Mouse (Mus musculus) neural tube, embryonic 10.5 days (tissue): ENCODE measurements at regions not wholly inside any gene's neighbourhood (a gene's known extent, or its start where the extent isn't known, plus 50 kb on each side); places are given as distances from the start of the nearest gene placed in this dataset.

Experiments used
- DNase-seq: peaks from one replicate; pipeline ENCODE4 v3.0.0-alpha.2; 2017; ENCODE audit warnings: low spot score; ENCODE audit errors: extremely low spot score

DNA sequence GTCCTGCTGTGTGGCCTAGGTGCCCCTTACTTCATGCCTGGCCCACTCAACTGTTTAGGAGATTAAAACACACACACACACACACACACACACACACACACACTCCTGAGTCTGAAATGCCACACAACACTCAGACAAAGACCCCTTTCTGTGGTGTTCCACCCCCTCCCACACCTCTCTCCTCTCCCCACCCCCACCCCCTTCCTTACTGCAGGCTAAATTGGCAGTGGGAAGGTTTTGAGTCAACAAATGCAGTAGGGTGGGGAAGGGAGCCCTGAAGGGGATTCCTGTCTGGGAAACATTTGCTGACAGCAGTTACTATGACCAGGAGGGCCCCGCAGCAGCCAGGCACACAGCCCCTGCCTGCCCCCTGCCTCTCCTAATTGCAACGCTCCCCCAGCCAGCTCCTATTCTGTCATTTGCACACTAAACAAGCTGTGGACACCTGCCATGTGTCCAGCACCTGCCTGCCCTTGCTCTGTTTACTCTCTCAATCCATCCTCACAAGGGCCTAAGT, 69.5 kb downstream of the Ephb3 start:
- no peak for DNase-seq

DNA sequence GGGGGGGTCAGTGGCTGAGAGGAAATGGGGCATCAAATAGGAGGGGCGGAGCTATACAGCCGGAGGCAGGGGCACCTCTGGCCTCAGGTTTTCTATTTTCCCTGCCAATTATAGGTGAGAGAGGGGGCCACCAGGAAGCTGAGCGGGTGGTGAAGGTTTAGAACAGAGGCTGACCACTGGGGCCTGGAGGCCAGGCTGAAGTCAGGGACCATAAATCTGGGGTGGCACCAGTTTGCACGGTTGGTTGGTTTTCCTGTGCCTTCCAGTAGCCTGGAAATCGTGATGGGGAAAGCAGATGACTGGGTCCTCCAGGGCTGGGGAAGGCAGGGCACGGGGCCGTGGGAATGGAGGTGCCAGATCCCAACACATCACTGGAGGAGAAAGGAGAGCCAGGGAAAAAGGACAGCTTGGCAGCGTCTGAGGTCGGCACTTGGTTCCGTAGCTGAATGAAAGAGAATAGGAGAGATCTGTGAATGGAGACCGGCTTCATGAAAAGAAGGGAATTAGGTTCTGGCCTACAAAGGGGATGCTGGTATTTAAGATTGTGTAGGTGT, 73.3 kb downstream of the Ephb3 start:
- DNase-seq, result no peak

- no peak for DNase-seq
Measured at GRCm38 (mm10) chr16:21278387-21278786, 73.8 kb downstream of the Ephb3 start.

DNA sequence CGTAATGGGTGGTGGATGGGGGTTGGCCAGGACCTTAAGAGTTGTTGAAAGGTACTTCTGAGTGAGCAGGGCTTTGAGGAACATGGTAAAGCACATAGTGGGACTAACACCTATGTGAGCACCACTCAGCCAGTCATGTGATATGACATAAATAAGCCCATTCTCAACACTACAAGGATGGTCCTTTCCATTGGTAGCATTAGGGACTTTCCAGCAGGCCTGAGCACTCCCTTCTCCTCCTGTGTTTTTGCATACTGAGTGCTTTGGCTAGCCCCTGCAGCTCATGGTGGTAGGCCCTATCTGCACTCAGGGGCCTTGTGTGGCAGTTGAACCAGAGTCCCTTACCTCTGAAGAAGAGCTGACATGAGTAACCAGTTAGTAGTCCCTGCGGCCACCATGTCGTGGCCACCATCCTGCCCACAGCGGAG, 75.7 kb downstream of the Ephb3 start:
- DNase-seq, result no peak

DNA sequence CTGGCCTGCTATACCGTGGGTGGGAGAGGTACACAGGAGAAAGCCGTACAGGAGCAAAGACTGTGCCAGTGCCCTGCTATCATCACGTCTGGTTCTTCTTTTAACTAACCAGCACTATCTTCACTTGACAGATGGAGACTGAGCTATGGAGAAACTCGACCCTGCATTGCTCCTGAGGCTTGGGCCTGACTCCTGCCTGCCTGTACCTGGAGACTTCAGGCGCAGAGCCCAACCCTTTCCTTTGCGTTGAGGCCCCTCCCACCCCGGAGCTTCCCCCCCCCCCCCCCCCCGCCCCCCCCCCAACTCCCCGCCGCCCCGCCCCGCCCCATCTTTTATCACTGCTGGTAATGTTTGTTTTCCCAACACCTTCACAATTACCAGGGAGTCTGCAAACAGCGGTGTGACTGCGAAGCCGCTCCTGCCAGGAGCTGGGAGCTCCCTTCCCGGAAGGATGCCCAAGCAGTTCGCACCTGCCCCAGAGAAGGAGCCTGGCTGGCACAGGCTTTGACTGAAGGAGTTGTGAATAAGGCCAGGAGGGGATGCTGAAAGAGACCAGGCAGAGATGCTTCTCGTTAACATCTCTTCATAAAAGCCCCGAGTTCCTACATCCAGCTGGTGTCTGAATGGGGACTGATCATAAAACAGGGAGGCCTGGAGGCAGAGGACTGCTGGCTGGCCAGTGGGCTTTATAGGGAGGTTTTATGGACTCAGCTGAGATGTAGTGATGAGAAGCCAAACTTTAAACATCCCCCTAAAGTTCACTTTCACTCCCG, 77.6 kb downstream of the Ephb3 start:
- no peak for DNase-seq

GRCm38 (mm10) chr16:21286099-21286498, 81.5 kb downstream of the Ephb3 start:
- no peak for DNase-seq

DNA sequence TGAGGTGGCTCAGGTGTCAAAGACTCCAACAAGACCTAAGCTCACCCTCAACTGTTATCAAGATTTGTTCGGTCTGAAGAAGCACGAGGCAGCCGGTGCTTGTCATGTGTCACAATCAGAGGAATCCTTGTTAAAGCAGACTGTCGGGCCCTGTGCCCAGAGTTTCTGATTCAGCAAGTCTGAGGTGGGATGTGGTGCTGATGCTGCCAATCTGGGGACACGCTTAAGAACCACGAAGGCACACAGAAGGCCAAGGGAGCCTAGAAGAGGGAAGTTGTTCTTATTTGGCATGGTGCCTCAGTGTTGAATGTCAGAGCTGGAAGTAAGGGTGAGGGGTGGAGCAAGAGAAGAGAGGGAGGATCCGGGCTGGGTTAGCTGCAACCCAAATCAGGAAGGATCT, 85.0 kb downstream of the Ephb3 start:
- no peak for DNase-seq

- DNase-seq, result no peak
Measured at GRCm38 (mm10) chr16:21293010-21293409, 88.5 kb downstream of the Ephb3 start.

GRCm38 (mm10) chr16:21293569-21293968, 89.0 kb downstream of the Ephb3 start:
- DNase-seq, result no peak

- no peak for DNase-seq
Measured at GRCm38 (mm10) chr16:21294677-21295411, 90.3 kb downstream of the Ephb3 start.

DNA sequence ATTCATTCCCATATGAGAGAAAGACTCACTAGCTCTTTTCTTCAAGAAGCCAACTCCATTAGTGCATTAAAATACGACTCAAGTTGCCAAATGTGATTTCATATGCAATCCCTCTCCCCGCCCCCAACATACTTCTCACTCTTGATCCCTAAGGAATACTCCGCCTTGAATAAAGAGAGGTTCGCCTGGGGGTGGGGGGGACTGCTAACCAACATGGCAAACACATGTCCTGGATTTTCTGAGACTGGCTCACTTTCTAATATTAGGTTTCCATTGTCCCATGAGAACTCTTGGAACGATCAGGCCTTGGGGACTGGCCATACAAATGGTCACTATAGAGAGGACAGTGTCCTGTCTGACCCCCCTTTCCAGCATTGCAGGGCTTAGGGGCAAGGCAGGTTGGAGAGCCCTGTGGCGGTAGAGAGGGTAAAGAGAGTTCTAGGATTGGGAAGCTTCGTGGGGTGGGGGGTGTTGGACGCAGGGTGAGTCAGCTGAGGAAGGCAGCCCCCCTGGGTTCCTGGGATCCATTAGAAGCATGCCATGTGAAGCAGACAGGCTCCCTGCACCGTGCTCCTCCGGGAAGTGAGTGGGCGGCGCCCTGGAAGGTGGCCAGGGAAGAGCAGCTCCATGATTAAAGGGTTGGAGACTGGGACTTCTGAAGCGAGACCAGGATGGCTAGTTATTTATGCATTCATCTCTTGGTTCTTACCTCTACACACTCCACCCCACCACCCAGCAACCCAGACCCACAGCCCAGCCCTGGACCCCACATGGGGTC, 91.6 kb downstream of the Ephb3 start:
- no peak for DNase-seq

DNA sequence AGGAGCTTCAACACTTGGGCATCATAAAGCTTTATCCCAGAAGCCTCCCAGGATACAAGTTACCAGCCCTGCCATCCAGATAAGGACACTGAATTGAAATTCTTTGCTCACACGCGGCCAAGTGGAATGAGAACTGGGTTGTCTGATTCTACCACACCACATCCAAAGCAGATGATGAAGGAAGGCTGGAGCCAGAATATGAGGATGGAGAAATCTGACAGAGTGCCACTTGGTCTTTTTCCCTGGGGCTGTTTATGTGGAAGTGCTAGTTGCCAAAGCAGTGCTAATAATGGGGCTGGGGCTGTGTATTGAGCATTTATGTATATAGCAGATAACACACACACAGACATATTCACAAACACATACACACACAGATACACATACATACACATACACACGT, 92.2 kb downstream of the Ephb3 start:
- no peak for DNase-seq

DNA sequence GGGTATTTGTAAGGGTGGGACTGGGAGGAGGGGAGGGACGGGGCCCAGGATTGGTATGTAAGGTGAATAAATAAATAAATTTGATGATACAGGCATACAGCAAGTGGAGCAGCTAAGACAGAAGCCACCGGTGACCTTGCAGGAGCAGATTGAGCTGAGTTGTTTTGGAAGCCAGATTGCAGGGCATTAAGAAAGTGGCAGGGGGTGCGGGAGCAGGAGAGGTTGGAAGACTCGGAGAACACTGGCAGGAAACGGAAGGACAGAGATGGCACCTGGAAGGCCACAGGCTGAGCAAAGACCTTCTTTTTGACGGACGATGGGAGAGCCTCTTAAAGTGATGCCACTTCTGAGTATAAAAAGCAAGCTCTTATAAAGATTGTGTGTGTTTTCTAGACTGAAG, 94.3 kb downstream of the Ephb3 start:
- no peak for DNase-seq

- no peak for DNase-seq
Measured at GRCm38 (mm10) chr16:21305859-21306258, 101.3 kb downstream of the Ephb3 start.

DNA sequence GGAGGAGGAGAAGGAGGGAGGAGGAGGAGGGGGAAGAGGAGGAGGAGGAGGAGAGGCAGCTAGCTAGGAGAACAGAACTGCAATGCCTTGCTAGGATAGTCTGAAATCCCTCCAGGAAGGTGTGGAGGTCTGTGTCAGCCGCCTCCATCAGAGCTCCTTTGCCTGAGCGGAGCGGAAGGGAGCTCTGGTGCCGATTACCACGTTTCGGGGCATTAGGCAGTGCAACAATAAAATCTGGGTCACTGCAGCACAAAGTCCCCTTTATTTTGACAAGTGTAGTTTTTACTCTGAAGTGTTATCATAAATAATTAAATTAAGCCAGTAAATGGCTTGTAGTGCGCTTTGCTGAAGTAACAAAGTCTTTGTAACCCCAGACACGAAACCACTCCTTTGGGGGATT, 104.0 kb downstream of the Ephb3 start:
- no peak for DNase-seq

DNA sequence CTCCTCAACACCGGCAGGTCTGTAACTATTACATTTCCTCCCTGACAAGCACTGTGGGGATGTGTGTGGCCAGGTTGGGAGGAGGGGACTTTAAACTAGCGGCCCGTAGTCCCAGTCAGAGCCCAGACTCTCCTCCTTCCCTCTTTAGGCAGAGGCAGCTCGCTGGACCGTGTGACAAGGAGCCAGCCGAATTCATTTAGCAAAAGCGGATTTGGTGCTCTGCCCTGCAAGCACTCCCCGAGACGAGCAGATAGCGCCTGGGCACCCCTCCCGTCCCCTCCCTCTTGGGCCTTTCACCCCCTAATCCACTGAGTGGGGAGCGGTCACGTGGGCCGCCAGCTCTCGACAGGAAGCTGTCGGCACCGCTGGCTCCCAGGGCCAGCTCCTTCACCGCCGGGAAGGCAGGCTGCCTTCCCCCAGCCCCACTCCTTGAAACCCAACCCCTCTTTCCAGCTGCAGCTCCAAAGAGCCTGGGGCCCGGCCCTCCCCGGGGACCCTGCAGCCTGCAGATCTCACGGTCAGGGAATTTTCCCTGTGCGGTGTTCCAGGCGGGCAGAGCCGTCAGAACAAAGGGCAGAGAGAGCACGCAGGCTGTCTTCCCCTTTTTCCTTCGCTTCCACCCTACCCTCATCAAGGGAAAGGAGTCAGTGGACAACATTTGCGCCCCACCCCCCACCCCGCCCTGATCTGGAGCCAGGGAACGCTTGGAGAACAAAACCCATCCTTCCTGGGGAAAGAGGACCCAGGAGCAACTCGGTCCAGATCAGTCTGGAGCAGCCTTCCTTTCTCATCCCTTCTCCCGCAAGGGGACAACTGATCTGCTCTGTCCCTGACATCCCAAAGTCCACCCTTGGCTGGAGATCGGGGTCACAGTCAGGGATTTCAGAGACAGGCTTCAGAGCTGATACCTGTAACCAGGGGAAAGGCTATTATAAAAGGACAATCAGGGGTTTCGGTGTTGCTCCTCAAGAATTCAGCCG, 106.4 kb downstream of the Ephb3 start:
- peak; percentile 83 for DNase-seq

DNA sequence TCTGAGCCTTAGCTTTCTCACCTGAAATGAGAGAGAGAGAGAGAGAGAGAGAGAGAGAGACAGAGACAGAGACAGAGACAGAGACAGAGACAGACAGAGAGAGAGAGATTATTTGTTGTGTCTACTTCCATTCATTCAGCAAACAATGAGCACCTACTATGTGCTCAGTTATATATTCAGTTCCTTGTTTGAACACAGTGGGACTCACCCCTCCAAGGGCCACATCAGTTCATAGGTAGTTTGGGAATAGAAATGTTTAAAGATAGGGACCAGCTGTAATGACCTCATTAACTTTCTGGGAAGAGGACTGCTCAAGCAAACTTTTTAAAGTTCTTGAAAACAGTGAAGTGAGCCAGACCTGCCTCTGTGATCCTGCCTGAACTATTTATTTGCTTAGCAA, 107.2 kb downstream of the Ephb3 start:
- no peak for DNase-seq

DNA sequence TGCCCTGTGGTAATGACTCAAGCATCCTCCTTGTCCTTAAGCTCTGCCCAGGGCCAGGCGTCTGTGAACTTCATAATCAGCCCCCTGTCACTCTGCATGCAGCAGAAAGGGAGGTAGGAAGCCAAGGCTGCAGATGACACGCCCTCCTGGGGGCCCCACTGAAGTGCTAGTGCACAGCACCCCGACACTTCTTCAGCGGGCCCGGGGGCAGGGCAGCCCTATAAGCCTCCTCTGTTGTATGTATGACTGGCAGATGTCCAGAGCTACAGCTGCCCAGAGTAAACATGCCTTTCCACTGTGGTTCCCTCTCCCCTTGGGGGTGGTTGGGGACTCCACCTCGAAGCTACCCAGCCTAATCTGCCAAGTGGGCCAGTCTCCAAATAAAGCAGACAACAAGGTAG, 107.2 kb upstream of the Vps8 start:
- no peak for DNase-seq

DNA sequence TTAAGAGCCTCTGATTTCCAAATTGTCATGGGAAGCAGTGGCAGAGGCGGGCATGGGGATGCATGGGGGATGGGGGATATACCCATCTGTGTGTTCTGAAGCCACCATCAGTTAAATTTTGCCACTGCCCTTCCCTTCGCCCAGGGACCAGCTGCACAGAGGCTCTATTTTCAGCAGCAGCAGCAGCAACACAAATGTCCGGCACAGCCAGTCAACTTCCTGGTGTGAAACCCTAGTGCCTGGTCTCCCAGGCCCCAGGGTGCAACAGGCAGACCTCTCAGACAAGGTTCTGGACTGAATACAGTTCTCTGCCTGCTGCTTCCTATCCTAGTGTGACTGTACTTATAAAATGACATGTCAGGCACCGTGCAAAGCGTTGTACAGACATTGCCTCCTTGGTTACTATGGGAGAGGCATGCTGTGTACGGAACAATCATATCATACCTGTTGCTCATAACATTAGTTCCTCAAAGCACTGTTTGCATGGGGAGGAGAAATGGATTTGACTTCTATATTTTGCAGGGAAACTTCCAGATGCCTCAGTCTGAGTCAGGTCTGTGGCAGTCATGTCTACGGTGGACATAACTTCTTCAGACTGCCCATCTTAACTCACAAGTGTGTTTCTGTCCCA, 104.8 kb upstream of the Vps8 start:
- no peak for DNase-seq
